Mouse (Mus musculus) cerebellum, postnatal 10 days (tissue): ENCODE data around the gene Gm3776.
"Not testable (repeated sequence)": the region's sequence is repeated elsewhere in the genome, so short reads cannot be mapped to it uniquely, and the experiment has no call there.

Experiments used
- DNase-seq, 2 experiments: peaks; one replicate each; pipeline ENCODE4 v3.0.0; 2021; ENCODE audit warnings: mixed read lengths in 2 of 2

The Gm3776 gene

GRCm38 (mm10) chr9:78256914-78257313 lies at the start of gene Gm3776:
Gm3776 (plus strand) TSS chr9:78257129.
- not testable (repeated sequence) for DNase-seq

- DNase-seq, result no peak
Measured at GRCm38 (mm10) chr9:78208956-78209355, 48.0 kb upstream of the Gm3776 start.

- no peak for DNase-seq
Measured at GRCm38 (mm10) chr9:78210079-78210478, 46.9 kb upstream of the Gm3776 start.

DNA sequence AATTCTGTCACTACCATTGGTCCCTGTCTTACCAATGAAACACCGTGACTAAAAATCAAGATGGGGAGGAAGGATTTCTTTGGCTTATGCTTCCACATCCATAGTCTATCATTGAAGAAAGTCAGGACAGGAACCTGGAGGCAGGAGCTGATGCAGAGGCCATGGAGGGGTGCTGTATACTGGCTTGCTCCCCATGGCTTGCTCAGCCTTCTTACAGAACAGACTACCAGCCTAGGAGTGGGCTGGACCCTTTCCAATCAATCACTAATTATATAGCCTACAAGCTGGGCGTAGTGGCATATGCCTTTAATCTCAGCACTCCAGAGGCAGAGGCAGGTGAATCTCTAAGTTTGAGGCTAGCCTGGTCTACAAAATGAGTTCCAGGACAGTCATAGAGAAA lies 46.1 kb upstream of the Gm3776 start:
- no peak for DNase-seq

DNA sequence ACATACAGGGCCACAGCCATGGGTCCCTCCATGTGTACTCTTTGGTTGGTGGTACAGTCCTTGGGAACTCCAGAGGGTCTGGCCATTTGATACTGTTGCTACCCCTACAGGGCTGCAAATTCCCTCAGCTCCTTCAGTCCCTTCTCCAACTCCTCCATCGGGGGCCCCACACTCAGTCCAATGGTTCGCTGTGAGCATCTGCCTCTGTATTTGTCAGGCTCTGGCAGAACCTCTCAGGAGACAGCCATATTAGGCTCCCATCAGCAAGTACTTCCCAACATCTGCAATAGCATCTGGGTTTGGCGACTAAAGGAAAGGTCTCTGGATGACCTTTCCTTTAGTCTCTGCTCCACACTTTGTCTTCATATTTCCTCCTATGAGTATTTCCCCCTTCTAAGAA lies 45.4 kb upstream of the Gm3776 start:
- DNase-seq, result no peak

- DNase-seq, result no peak
Measured at GRCm38 (mm10) chr9:78212341-78213049, 44.4 kb upstream of the Gm3776 start.

DNA sequence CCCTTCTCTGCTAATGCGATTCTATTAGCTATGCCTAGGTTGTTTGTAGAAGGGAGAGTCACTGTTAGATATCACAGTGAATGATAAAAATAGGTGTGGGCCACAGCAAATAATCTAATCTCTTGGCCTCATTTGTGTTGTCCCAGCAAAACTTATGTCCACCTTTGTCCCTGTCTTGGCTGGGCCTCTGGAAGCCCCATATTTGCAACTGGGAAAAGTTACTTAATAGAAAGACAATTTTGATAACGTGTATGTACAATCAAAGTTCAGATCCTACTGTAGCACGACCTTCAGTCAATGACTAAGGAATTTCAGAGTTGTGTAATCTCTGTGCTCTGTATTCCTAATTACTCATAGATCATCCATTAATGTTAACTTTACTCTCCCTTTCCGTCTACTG lies 39.9 kb upstream of the Gm3776 start:
- no peak for DNase-seq

DNA sequence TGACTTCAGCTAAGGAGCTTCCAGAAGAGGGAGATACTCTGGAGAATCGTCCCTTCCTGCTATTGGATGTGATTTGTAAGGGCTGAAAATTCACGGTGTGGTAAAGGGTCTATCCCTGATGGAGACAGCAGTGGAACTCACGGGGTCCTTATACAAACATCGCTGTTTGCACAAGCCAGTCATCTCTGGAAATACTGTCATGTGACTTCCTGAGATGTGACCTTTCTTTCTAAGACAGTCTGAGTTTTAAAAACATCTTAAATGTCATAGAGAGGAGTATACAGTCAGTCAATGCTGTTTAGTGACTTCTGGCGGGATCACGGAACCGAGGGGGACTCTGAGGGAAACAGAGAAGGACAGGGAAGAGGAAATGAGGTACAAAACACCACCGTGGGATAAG lies 34.3 kb upstream of the Gm3776 start:
- DNase-seq, result no peak

- no peak for DNase-seq
Measured at GRCm38 (mm10) chr9:78223221-78223902, 33.6 kb upstream of the Gm3776 start.

GRCm38 (mm10) chr9:78224418-78224817 lies 32.5 kb upstream of the Gm3776 start:
- no peak for DNase-seq

- DNase-seq, result no peak
Measured at GRCm38 (mm10) chr9:78225304-78225703, 31.6 kb upstream of the Gm3776 start.

GRCm38 (mm10) chr9:78228122-78228521 lies 28.8 kb upstream of the Gm3776 start:
- DNase-seq, result no peak

GRCm38 (mm10) chr9:78229658-78230057 lies 27.3 kb upstream of the Gm3776 start:
- not testable (repeated sequence) for DNase-seq

- DNase-seq, result not testable (repeated sequence)
Measured at GRCm38 (mm10) chr9:78230461-78230860, 26.5 kb upstream of the Gm3776 start, which contains the start of gene Gsta1. Gsta1 (plus strand) TSS chr9:78230656.

DNA sequence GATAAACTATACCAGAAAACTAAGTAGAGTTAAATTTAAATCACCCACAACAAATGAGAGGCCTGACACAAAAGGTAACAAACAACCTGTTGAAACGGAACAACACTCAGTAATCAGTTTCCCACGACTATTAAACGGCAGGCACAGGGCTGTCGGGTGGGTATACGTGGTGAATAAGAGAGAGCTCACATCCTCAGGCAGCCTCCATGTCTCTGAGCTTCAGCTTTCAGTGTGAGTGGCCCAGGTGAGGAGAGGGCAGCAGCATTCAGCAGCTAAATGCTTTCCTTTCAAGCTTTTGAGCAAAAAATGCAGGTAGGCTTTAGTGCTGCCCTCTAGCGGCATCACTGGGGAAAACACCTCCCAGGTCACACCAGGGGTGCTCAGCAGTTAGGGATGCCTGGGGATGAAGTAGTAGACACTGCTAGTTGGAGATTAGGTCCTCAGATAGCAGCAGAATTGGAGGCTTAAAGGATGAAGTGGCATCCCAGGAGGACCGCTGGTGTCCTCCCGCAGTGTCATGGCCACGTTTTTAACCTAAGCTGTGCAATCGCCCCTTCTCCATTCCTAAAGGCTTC lies 23.7 kb upstream of the Gm3776 start:
- not testable (repeated sequence) for DNase-seq

- peak; percentile 28 to 46 for DNase-seq
Measured at GRCm38 (mm10) chr9:78255683-78256470, 1.1 kb upstream of the Gm3776 start.

DNA sequence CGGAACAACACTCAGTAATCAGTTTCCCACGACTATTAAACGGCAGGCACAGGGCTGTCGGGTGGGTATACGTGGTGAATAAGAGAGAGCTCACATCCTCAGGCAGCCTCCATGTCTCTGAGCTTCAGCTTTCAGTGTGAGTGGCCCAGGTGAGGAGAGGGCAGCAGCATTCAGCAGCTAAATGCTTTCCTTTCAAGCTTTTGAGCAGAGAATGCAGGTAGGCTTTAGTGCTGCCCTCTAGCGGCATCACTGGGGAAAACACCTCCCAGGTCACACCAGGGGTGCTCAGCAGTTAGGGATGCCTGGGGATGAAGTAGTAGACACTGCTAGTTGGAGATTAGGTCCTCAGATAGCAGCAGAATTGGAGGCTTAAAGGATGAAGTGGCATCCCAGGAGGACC lies 2.8 kb downstream of the Gm3776 start:
- DNase-seq, result peak; percentile 42 to 44

GRCm38 (mm10) chr9:78270945-78271344 lies 14.0 kb downstream of the Gm3776 start:
- not testable (repeated sequence) for DNase-seq

- peak; percentile 47 to 50 for DNase-seq
Measured at GRCm38 (mm10) chr9:78282002-78282711, 25.2 kb downstream of the Gm3776 start.

DNA sequence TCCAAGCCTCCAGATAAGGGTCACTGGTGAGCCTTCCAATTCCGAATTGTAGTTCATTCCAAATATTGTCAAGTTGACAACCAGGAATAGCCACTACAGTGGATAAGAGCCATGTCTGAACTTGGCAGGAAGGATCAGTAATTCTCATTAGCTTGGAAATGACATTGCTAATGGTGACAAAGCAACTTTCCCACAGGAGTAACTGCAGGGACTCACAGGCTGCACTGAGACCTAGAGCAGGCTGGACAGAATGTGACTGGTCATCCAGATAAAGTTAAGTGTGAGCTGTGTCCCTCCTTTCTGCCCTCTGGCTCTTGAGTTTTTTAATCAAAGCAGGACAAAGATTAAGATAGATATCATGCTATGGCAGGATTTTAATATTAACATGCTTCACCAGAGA lies 32.1 kb downstream of the Gm3776 start:
- DNase-seq, result not testable (repeated sequence)

GRCm38 (mm10) chr9:78289723-78290122 lies 32.8 kb downstream of the Gm3776 start, which contains the start of gene Gm10639:
Gm10639 (plus strand) TSS chr9:78289923.
- not testable (repeated sequence) for DNase-seq

- not testable (repeated sequence) for DNase-seq
Measured at GRCm38 (mm10) chr9:78292462-78292861, 35.5 kb downstream of the Gm3776 start.
